Mouse (Mus musculus): Measurements from ENCODE around the gene Taf9. TPM values are rescaled to one million over a fixed set of nuclear protein-coding genes. Genes with fewer than 3 reads are reported as not detected.

Taf9 gene
- polyA plus RNA-seq, 1 experiment from 2014 or later, result 27.3 TPM

DNA sequence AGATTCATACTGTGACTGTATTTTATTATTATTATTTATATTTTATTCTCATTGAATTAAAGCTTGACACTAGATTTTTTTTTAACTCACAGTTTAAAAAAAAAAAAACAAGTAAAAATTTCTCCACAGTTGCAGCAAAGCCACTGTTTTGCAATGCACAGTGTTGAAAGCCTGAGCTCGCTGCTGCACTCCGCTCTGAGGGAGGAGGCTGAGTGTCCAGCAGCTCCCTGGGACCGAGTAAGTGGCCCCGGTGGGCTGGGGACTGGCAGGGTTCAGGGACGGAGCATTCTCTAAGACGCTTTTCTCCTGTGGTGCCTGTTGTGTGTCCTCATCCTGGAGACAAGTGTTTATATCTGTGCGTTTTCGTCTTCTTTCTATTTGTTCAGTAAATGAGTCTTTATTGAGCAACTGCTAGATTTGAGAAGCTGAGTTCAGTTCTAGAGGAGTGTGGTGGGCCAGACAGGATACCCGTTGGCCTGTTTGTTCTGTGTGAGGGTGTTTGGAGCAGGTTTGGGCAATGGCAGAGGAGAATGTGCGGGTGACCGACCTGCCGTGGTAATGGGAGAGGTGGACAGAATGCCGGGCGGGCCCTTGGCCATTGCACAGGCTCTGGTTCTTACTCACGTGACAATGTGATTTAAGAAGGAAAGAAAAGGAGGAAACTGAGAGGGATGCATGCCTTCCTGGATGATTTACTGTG is 24.7 kb downstream of the Taf9 start:
- no peak overlapping the region for H3K27ac ChIP-seq
- no peak for ATAC-seq (ENCODE audit: insufficient number of reproducible peaks, insufficient read depth, low FRiP score, low TSS enrichment, low read depth)
- H3K9me3 ChIP-seq, result no peaks in the 10 kb centered on the region
- no peaks in the 10 kb centered on the region for H3K4me1 ChIP-seq (replicated peaks)
- H3K9ac ChIP-seq (replicated peaks), result no peak overlapping the region
- 83% methylated on average over 15 of the region's 15 CpGs for WGBS
- H3K4me3 ChIP-seq (replicated peaks), result no peak overlapping the region
- no peaks in the 10 kb centered on the region for H3K27me3 ChIP-seq
- H3K36me3 ChIP-seq, result no peaks in the 10 kb centered on the region
- no peak overlapping the region for H3K4me2 ChIP-seq

DNA sequence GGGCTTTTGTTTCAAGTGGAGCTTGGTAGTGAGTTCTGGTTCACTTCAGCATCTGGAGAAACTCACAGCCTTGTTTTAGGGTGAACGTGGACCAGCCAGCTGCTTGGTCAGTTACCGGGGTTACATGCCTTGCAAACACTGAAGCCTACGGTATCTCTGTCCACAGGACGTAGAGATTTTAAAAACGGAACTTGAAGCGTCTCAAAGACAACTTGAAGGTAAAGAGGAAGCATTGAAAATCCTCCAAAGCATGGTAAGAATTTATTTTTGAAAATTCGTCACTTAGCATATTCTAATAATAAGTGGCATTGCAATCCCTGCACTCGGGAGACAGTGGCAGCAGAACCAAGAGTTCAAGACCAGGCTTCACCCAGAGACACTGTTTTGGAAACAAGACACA is 30.2 kb downstream of the Taf9 start:
- no peak for ATAC-seq (ENCODE audit: insufficient number of reproducible peaks, insufficient read depth, low FRiP score, low TSS enrichment, low read depth)
- H3K9ac ChIP-seq (replicated peaks), result no peak overlapping the region

DNA sequence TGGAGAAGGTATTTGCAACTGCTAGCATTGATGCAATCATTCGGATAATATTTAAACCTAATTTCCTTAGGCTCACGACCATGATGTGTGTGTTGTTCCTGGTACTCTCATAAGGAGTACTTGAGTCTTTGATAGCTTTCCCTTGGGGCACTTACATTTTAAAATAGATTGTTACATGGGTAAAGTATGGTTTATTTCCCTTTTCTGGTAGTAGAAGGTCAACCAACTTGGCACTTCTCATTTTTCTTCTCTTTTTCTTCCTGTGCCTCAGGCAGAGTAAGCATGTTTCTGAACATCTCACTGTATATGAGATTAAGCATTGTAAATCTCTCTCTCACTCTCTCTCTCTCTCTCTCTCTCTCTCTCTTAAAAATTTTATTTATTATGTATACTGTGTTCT is 31.5 kb downstream of the Taf9 start:
- Histone ChIP-seq H3K4me2 (no peak overlapping the region), H3K36me3 (no peaks in the 10 kb centered on the region), H3K9me3 (no peaks in the 10 kb centered on the region), H3K4me3 (replicated peaks) (no peak overlapping the region), H3K9ac (replicated peaks) (no peak overlapping the region), H3K4me1 (replicated peaks) (no peaks in the 10 kb centered on the region), H3K27me3 (no peaks in the 10 kb centered on the region), H3K27ac (no peak overlapping the region)
- WGBS, result 86% methylated on average over 2 of the region's 2 CpGs
- ATAC-seq (ENCODE audit: insufficient number of reproducible peaks, insufficient read depth, low FRiP score, low TSS enrichment, low read depth), result no peak

More for the DNA sequence above, 30.2 kb downstream of the Taf9 start:
- no peaks in the 10 kb centered on the region for H3K9me3 ChIP-seq
- no peaks in the 10 kb centered on the region for H3K4me1 ChIP-seq (replicated peaks)
- 88% methylated on average over 8 of the region's 8 CpGs for WGBS
- H3K27ac ChIP-seq, result no peak overlapping the region
- H3K4me3 ChIP-seq (replicated peaks), result no peak overlapping the region
- no peak overlapping the region for H3K4me2 ChIP-seq
- no peaks in the 10 kb centered on the region for H3K27me3 ChIP-seq
- H3K36me3 ChIP-seq, result no peaks in the 10 kb centered on the region

DNA sequence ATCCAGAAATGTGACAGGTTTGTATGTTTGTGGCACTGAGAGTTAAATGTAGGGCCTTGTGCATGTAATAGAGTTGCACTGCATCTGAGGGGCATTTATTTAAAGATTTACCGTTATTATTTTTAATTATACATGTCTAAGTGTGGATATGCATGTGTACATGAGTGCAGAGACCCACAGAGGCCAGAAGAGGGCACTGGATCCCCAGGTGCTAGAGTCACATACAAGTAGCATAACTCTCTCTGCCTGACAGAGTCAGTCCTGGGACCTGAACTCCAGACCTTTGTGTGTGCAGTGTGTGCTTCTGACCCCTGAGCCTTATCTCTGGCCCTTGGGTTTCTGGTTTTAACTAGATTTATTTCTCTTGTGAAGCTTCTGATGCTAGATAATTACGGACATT is 33.0 kb downstream of the Taf9 start:
- no peak overlapping the region for H3K4me3 ChIP-seq (replicated peaks)
- WGBS, result 74% methylated on average over 2 of the region's 2 CpGs
- H3K4me1 ChIP-seq (replicated peaks), result no peaks in the 10 kb centered on the region
- no peak overlapping the region for H3K9ac ChIP-seq (replicated peaks)
- no peaks in the 10 kb centered on the region for H3K27me3 ChIP-seq
- no peak overlapping the region for H3K27ac ChIP-seq
- no peak for ATAC-seq (ENCODE audit: insufficient number of reproducible peaks, insufficient read depth, low FRiP score, low TSS enrichment, low read depth)
- no peaks in the 10 kb centered on the region for H3K9me3 ChIP-seq
- no peak overlapping the region for H3K4me2 ChIP-seq
- no peaks in the 10 kb centered on the region for H3K36me3 ChIP-seq

DNA sequence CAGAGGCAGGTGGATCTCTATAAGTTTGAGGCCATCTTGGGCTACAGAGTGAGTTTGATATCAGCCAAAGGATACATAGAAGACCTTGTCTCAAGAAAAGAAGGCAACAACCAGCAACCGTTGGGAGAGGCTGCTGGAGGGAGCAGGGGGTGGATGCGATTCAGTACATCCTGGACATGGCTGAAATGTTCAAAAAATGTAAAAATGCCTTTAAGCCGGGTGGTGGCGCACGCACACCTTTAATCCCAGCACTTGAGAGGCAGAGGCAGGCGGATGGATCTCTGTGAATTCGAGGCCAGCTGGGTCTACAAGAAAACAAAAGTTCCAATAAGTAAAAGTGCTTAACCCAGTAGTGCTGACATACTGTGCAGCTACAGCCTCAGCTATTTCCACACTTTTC is 36.1 kb downstream of the Taf9 start:
- 68% methylated on average over 7 of the region's 7 CpGs for WGBS
- Histone ChIP-seq H3K4me2 (no peak overlapping the region), H3K9me3 (no peaks in the 10 kb centered on the region), H3K36me3 (no peaks in the 10 kb centered on the region), H3K4me1 (replicated peaks) (no peaks in the 10 kb centered on the region), H3K4me3 (replicated peaks) (no peak overlapping the region), H3K9ac (replicated peaks) (no peak overlapping the region), H3K27ac (no peak overlapping the region), H3K27me3 (no peaks in the 10 kb centered on the region)
- no peak for ATAC-seq (ENCODE audit: insufficient number of reproducible peaks, insufficient read depth, low FRiP score, low TSS enrichment, low read depth)

DNA sequence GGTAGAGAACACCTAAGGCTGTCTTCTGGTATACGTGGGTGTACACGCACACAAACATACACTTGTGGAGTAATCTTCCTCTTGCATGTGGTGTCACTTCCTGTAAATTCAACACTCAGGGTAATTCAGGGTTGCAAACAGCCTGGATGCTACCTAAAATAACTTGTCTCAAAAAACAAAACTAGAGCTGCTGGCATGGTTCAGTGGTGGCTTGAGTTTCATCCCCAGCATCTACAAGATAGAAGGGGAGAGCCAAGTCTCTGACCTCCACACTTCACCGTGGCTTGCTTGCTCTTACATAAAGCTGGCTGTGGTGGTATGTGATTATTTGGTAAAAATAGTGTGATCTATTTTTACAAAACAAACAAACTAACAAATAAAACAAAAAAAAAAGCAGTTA is 46.2 kb downstream of the Taf9 start:
- WGBS, result 97% methylated on average over 3 of the region's 3 CpGs

DNA sequence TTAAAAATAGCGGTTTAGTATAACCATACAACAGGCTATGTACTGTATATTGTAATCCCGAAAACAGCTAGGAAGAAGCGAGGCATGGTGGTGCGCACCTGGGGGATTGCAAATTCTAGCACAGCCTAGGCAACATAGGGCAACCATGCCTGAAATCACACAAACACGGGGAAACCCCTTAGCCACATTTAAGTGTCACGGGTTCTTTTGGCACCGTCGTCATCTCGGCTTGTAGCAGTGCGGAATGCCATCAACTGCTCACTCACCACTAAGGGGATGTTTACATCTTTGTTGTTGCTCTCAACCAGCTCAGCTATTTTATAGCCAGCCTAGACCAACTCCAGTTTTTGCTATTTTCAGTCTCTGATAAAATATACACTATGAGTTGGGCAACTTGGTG is 47.5 kb downstream of the Taf9 start:
- WGBS, result 90% methylated on average over 10 of the region's 10 CpGs

More for the DNA sequence above, 46.2 kb downstream of the Taf9 start:
- Histone ChIP-seq H3K36me3 (peaks cover 69% of the 10 kb centered on the region), H3K4me1 (replicated peaks) (no peaks in the 10 kb centered on the region), H3K4me3 (replicated peaks) (no peak overlapping the region), H3K27ac (no peak overlapping the region), H3K4me2 (no peak overlapping the region), H3K27me3 (no peaks in the 10 kb centered on the region), H3K9ac (replicated peaks) (no peak overlapping the region), H3K9me3 (no peaks in the 10 kb centered on the region)
- no peak for ATAC-seq (ENCODE audit: insufficient number of reproducible peaks, insufficient read depth, low FRiP score, low TSS enrichment, low read depth)

DNA sequence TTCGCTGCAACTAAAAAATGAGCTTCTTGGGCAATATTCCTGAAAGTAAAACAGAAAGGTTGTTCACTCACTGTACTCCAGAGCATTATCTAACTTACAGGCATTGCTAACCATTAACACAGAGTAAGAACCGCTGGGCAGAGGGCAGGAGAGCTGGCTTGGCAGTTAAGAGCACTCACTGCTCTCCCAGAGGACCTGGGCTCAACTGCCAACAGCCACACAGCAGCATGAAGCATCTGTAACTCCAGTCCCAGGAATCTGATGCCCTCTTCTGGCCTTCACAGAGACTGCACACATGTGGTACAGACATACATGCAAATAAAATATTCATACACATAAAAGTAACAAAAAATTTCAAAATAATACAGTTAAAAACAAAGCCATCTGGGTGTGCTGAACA is 52.1 kb downstream of the Taf9 start:
- no peak for ATAC-seq (ENCODE audit: insufficient number of reproducible peaks, insufficient read depth, low FRiP score, low TSS enrichment, low read depth)
- Histone ChIP-seq H3K9ac (replicated peaks) (no peak overlapping the region), H3K36me3 (peaks cover 96% of the 10 kb centered on the region), H3K27me3 (no peaks in the 10 kb centered on the region), H3K4me3 (replicated peaks) (no peak overlapping the region), H3K4me1 (replicated peaks) (no peaks in the 10 kb centered on the region), H3K4me2 (no peak overlapping the region), H3K27ac (no peak overlapping the region), H3K9me3 (no peaks in the 10 kb centered on the region)
- 89% methylated on average over 2 of the region's 2 CpGs for WGBS

More for the DNA sequence above, 47.5 kb downstream of the Taf9 start:
- Histone ChIP-seq H3K36me3 (peaks cover 82% of the 10 kb centered on the region), H3K27ac (no peak overlapping the region), H3K4me2 (no peak overlapping the region), H3K4me1 (replicated peaks) (no peaks in the 10 kb centered on the region), H3K9me3 (no peaks in the 10 kb centered on the region), H3K27me3 (no peaks in the 10 kb centered on the region), H3K4me3 (replicated peaks) (no peak overlapping the region), H3K9ac (replicated peaks) (no peak overlapping the region)
- no peak for ATAC-seq (ENCODE audit: insufficient number of reproducible peaks, insufficient read depth, low FRiP score, low TSS enrichment, low read depth)

Other genes with a start within 250 kb of the Taf9 start
- not detected in 2 replicates for gene Naip1, start 198.7 kb upstream of the Taf9 start, polyA plus RNA-seq (2016; fragmentation: Nextera tagmentation; extraction: Ambion mirVana)
- gene Gtf2h2, start 159.0 kb upstream of the Taf9 start, polyA plus RNA-seq (2016; fragmentation: Nextera tagmentation; extraction: Ambion mirVana), result 84.5 and 93.5 TPM in 2 replicates
- 1.6 and 2.0 TPM in 2 replicates for gene Ocln, start 98.9 kb upstream of the Taf9 start, polyA plus RNA-seq (2016; fragmentation: Nextera tagmentation; extraction: Ambion mirVana)
- 2.9 and 3.4 TPM in 2 replicates for gene Marveld2, start 34.6 kb upstream of the Taf9 start, polyA plus RNA-seq (2016; fragmentation: Nextera tagmentation; extraction: Ambion mirVana)
- 281 and 291 TPM in 2 replicates for gene Ak6, start 600 bp upstream of the Taf9 start, polyA plus RNA-seq (2016; fragmentation: Nextera tagmentation; extraction: Ambion mirVana)
- 28.6 and 28.8 TPM in 2 replicates for gene Rad17, start 528 bp upstream of the Taf9 start, polyA plus RNA-seq (2016; fragmentation: Nextera tagmentation; extraction: Ambion mirVana)
- 5.4 and 6.5 TPM in 2 replicates for gene Ccdc125, start 18.1 kb downstream of the Taf9 start, polyA plus RNA-seq (2016; fragmentation: Nextera tagmentation; extraction: Ambion mirVana)
- 107 TPM in 2 replicates for gene Cdk7, start 79.4 kb downstream of the Taf9 start, polyA plus RNA-seq (2016; fragmentation: Nextera tagmentation; extraction: Ambion mirVana)
- 112 TPM in 2 replicates for gene Mrps36, start 93.1 kb downstream of the Taf9 start, polyA plus RNA-seq (2016; fragmentation: Nextera tagmentation; extraction: Ambion mirVana)
- gene Cenph, start 124.3 kb downstream of the Taf9 start, polyA plus RNA-seq (2016; fragmentation: Nextera tagmentation; extraction: Ambion mirVana), result 55.2 and 60.7 TPM in 2 replicates
- 300 and 302 TPM in 2 replicates for gene Ccnb1, start 135.0 kb downstream of the Taf9 start, polyA plus RNA-seq (2016; fragmentation: Nextera tagmentation; extraction: Ambion mirVana)
- gene Slc30a5, start 181.8 kb downstream of the Taf9 start, polyA plus RNA-seq (2016; fragmentation: Nextera tagmentation; extraction: Ambion mirVana), result 54.7 and 55.5 TPM in 2 replicates